Mouse (Mus musculus): ENCODE measurements around the gene Itpr3.

DNA sequence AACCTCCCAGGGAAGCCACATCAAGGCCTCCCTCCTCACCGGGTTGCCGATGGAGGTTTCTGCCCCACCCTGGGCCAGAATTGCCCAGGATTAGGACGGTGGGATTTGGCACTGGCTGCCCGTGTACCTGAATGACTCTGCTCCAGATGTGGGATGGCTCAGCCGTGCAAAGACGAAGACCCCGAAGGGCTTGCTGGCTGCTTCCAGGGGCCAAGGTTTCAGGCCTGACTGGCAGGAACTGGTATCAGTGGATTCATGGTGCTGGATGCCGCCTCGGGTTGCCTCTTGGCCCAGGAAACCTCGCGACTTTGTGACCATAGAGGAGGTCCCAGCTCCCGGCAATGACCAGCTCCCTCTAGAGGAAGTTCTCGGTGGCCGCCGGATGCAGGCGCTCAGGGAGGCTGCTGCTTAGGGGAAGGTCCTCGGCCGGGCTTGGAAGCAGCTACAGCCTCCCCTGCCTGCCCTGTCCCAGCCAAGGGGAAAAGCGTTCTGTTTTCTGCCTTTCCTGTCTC is 28.8 kb upstream of the Itpr3 start:
- TF ChIP-seq CTCF (IDR thresholded peaks at IDR 0.05; ENCODE audit: low read depth, low read length): peak; percentile 85
- TF ChIP-seq POLR2A (IDR thresholded peaks at IDR 0.05; ENCODE audit: extremely low read depth, insufficient read depth, low read length): 0 out of 2 replicates have a peak, but pooled peaks have one; percentile 45
